Mouse (Mus musculus) left cerebral cortex, adult 9 months (tissue): ENCODE results near the gene Cox8b.

ENCODE experiments used
- DNase-seq, 2 experiments: peaks; one replicate each; pipeline ENCODE4 v3.0.0; 2022; ENCODE audit warnings: low spot score in 2 of 2

Cox8b gene

GRCm38 (mm10) chr7:140860728-140861127 is 39.5 kb downstream of the Cox8b start:
- DNase-seq, result no peak

GRCm38 (mm10) chr7:140859997-140860396 is 40.2 kb downstream of the Cox8b start:
- DNase-seq, result no peak

- DNase-seq, result no peak
These were observed 41.5 kb downstream of the Cox8b start for GRCm38 (mm10) chr7:140858746-140859145.

GRCm38 (mm10) chr7:140857550-140858505 is 42.4 kb downstream of the Cox8b start, which contains the start of gene Bet1l:
Gene Bet1l (minus strand): TSS chr7:140857577.
- peak in 1 of 2 experiments; percentile 40 for DNase-seq

GRCm38 (mm10) chr7:140856785-140857549 is 43.3 kb downstream of the Cox8b start, which contains the start of gene Ric8a:
Gene Ric8a (plus strand): TSS chr7:140856957.
- DNase-seq, result peak; percentile 65 to 89

GRCm38 (mm10) chr7:140855860-140856784 is 44.1 kb downstream of the Cox8b start, which contains the start of gene Gm45785:
Gene Gm45785 (minus strand): TSS chr7:140856331.
- DNase-seq, result peak; percentile 83 to 91

GRCm38 (mm10) chr7:140855181-140855580 is 45.1 kb downstream of the Cox8b start:
- DNase-seq, result no peak

GRCm38 (mm10) chr7:140854483-140854882 is 45.8 kb downstream of the Cox8b start:
- DNase-seq, result no peak

- no peak for DNase-seq
These were observed 46.9 kb downstream of the Cox8b start for GRCm38 (mm10) chr7:140853386-140853785.

- DNase-seq, result no peak
These were observed 48.3 kb downstream of the Cox8b start for GRCm38 (mm10) chr7:140851916-140852315.
